Mouse (Mus musculus) thymus, adult 18-20 months (tissue): ENCODE data around the gene Rprd1b.
A peak's percentile ranks its signal among the peaks of the same experiment; 100 is the strongest.

ENCODE experiments used
- DNase-seq, 2 experiments: peaks; one replicate each; pipeline ENCODE4 v3.0.0; 2022; ENCODE audit warnings: mixed read lengths in 2 of 2

Gene Rprd1b

GRCm38 (mm10) chr2:158152685-158153309 is 124.5 kb downstream of the Rprd1b start:
- DNase-seq, result no peak

DNA sequence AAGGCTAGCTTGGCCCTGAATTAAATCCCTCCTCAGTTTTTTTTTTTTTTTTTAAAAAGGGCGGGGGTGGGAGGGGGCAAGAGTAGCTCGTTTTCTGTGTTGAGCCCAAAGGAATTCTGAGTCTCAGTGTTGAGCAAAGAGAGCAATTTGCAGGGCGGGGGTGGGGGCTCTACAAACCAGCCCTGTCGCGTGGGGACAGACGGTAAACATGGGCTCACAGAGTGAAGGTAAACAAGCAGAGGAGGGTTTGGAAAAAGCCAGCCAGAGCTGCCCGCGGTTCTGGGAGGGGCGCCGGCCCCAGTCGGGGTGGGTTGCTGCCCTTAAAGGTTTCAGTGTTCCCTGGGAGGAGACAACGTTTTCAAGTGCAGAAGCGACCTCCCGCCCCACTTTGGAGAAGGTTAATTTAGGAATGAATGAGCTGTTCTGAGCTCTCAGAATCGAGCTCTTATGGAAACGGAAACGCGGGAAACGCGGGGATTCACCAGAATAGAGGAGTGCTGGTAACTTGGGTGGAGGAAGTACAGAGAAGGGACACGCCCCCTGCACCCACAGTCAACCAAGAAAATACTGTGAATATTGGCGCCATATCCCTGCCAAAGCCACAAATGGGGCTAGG is 125.5 kb downstream of the Rprd1b start:
- peak in 1 of 2 experiments; percentile 26 for DNase-seq

GRCm38 (mm10) chr2:158154641-158155040 is 126.3 kb downstream of the Rprd1b start:
- no peak for DNase-seq

DNA sequence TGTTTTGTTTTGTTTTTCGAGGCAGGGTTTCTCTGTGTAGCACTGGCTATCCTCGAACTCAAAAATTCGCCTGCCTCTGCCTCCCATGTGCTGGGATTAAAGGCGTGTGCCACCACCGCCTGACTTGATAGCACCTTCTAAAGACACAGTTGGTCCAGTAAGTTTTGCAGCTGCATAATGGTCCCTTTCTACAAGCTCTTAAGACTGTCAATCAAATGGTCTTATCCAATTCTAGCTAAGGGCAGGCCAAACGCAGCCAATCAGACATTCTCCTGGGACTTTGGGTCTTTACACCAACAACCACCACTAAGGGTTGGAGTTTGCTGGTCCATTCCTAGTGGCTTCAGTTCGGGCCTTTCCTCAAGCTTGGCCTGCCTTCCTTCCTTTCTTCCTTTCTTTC is 126.8 kb downstream of the Rprd1b start:
- no peak for DNase-seq

- DNase-seq, result no peak
Observed at GRCm38 (mm10) chr2:158155615-158156014, 127.3 kb downstream of the Rprd1b start.

- DNase-seq, result no peak
Observed at GRCm38 (mm10) chr2:158156487-158156886, 128.2 kb downstream of the Rprd1b start.

DNA sequence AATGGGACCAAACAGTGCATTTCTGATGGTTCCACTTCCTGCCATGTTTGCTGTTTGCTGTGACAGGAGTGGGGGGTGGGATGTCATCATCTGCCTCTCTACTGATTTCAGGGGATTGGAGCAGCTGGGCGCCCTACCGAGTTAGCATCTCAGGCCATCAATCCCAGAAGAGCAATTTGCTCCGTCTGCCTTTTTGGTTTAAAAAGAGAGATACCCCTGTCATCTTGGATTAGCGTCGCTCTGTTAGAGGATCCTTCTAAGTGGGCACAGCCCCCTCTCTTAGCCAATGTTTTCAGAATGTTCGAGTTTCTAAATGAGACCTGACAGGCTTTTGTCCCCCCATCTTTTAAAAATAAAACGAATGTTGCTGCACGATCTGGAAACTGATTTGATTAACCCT is 129.4 kb downstream of the Rprd1b start:
- DNase-seq, result no peak

- no peak for DNase-seq
Observed at GRCm38 (mm10) chr2:158159376-158160235, 131.3 kb downstream of the Rprd1b start.

DNA sequence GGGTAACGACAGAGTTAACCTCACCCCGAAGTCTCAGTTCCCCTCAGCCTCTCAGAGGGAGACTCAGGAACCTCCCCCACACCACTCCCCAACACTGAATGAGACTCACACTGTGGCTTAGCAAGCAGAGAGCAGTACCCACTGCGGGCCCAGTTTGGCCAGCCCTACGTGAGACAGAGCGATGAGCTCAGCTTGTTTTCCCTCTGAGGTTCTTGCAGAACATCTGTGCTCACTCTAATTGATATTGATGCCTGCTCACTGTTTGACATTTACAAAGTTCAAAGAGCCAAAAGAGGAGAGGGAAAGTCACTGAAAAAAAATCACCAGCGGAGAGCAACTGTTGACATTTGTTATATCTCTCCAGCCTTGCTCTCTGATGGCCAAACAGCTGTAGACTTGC is 133.5 kb downstream of the Rprd1b start:
- DNase-seq, result no peak

DNA sequence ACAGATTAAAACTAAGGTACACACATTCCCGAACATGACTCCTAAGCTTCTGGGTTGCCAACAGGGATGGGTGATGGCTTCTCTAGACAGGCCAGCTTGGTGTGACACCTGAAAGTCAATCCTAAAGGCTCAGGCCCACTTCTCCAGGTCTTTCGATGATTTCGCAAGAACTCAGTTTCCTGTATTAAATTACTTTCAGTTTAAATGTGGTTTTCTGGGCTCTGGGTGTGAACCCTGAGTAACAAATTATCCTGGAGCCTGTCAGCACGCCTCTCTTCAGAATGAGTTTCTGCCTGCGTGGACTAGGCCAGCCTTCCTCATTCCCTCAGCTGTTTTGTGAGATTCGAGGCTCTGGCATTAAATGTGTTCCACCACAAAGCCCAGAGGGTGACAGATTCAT is 134.7 kb downstream of the Rprd1b start:
- DNase-seq, result no peak

DNA sequence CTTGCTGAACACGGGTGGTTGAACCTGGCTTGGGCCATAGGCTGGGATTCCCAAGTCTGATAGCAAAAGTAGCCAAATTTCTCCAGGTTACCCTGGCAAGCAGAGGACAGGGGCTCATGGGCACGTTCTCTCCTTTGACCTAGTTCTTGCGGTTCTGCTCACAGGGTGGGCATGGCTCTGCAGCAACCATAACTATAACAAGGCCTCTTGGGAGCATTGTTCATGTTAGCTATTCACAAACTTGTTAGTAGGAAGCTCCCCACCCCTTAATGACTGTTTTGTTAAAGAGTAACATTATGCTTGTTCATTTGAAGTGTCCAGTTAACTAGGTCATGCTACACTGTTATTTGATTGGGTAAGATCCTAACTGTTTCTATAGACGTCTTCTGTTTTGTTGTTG is 137.5 kb downstream of the Rprd1b start:
- no peak for DNase-seq

DNA sequence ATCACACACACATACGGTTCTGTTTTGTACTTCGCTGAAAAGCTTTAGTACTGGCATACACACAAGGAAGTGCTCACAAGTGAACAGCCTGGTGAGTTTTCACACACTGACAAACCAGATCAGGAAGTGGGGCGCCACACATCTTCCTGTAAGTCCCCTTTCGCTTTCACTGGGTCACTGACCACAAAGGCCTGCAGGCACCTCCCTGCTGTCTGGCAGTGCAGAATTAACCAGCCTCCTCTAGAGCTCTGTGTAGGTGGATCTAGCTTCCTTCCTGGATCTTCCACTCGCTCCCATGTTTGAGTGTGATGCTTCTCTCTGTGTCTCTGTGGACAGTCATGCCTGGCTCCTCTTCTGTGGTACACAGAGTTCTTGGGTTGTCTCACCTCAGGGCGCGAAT is 138.3 kb downstream of the Rprd1b start:
- peak; percentile 46 to 71 for DNase-seq

GRCm38 (mm10) chr2:158167496-158168205 is 139.4 kb downstream of the Rprd1b start:
- no peak for DNase-seq

- DNase-seq, result no peak
Observed at GRCm38 (mm10) chr2:158168741-158169211, 140.5 kb downstream of the Rprd1b start.

- no peak for DNase-seq
Observed at GRCm38 (mm10) chr2:158169351-158169750, 141.1 kb downstream of the Rprd1b start.

DNA sequence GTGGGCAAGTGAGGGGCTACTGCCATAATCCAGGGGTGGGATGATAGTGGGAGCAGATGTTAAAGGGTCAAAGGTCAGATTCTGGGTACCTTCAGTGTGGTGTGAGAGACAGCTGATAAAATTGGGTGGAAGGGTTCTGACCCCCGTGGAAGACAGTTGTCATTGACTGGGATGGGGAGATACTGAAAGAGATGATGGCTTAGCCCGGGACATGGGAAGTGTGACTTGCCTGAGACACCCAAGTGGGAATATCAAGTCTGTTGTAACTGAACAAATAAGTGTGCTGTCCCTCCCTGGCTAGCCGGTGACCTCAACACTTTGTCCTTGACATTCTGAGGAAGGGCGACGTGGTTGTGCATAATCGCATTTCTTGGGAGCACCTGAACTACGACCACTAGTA is 141.5 kb downstream of the Rprd1b start:
- DNase-seq, result no peak

DNA sequence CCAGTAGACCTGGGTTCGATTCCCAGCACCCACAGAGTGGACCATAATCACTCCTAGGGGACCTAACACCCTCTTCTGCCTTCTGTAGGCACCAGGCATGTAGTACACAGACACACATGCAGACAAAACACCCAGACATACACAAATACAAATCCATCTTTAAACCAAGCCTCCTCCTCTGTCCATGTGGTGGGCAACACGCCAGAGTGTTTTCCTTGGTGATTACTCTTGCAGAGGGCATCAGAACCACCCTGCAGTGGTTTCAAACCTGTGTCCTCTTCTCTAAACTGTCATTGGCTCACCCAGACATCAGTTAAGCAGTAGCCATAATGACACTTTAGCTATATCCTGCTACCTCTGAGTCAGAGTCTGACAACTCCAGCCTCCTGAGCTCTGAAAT is 142.1 kb downstream of the Rprd1b start:
- DNase-seq, result no peak

GRCm38 (mm10) chr2:158174438-158174837 is 146.1 kb downstream of the Rprd1b start:
- no peak for DNase-seq

- no peak for DNase-seq
Observed at GRCm38 (mm10) chr2:158174958-158175357, 146.7 kb downstream of the Rprd1b start.

- no peak for DNase-seq
Observed at GRCm38 (mm10) chr2:158175433-158175832, 147.1 kb downstream of the Rprd1b start.

- no peak for DNase-seq
Observed at GRCm38 (mm10) chr2:158176763-158177162, 148.5 kb downstream of the Rprd1b start.

GRCm38 (mm10) chr2:158177574-158177973 is 149.3 kb downstream of the Rprd1b start:
- no peak for DNase-seq

DNA sequence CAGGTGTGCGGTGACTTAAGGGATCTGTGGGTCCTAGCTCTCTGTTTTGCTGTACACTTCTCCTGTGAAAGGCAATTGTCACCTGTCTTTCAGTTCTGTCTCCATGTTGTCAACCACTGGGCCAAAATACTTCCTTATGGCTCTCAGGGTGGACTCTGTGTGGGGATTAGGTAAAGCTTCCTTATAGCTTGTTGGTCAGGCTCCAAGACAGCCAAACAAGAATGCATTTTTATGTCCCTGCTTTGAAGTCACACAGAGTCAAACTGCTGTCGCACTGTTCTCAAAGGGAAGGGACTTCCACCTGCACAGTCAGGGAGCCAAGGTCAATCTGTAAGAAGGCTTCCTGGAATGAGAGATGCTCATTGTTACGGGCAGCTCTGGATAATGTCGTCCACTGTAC is 149.8 kb downstream of the Rprd1b start:
- DNase-seq, result no peak
